Mouse (Mus musculus) spleen, adult 2 months (tissue): ENCODE measurements at regions not wholly inside any gene's neighbourhood (a gene's known extent, or its start where the extent isn't known, plus 50 kb on each side); places are given as distances from the start of the nearest gene placed in this dataset.

Source experiments
- DNase-seq, 2 experiments: peaks; one replicate each; pipeline versions ENCODE4 v3.0.0 to v3.0.0-alpha.2; 2012 to 2021; ENCODE audit warnings: low spot score in 2 of 2, low read depth in 1 of 2
- H3K27ac ChIP-seq: fragments of 200-500 bp; 2 replicates; pipeline ENCODE4 v1.5.1; 2012; ENCODE audit warnings: low read length, inconsistent platforms; ENCODE audit not compliant: insufficient read depth
- H3K27me3 ChIP-seq: fragments of 200-500 bp; 2 replicates; pipeline ENCODE4 v1.6.1; 2012; ENCODE audit warnings: mild to moderate bottlenecking, moderate library complexity, low read length, inconsistent platforms; ENCODE audit not compliant: control insufficient read depth, insufficient read depth
- H3K36me3 ChIP-seq: fragments of 200-500 bp; 2 replicates; pipeline ENCODE4 v1.6.1; 2012; ENCODE audit warnings: mild to moderate bottlenecking, low read length, inconsistent platforms; ENCODE audit not compliant: control insufficient read depth, insufficient read depth
- H3K4me1 ChIP-seq: fragments of 200-500 bp; 2 replicates; pipeline ENCODE4 v1.6.1; 2011; ENCODE audit warnings: inconsistent platforms; ENCODE audit not compliant: control insufficient read depth, insufficient read depth, insufficient read length
- H3K4me3 ChIP-seq: fragments of 200-500 bp; 2 replicates; pipeline ENCODE4 v1.5.1; 2011; ENCODE audit warnings: mild to moderate bottlenecking, inconsistent platforms; ENCODE audit not compliant: insufficient read depth, insufficient read length; ENCODE audit errors: extremely low read depth
- CTCF ChIP-seq: fragments of 200-500 bp; IDR thresholded peaks from 2 replicates; pipeline ENCODE4 v1.5.1; 2011; ENCODE audit warnings: mild to moderate bottlenecking, inconsistent platforms; ENCODE audit not compliant: insufficient read depth, insufficient read length, insufficient replicate concordance; ENCODE audit errors: extremely low read depth
- POLR2A ChIP-seq: fragments of 200-500 bp; IDR thresholded peaks from 2 replicates; pipeline ENCODE4 v1.6.1; 2011; ENCODE audit warnings: low read depth, low read length, inconsistent platforms
- WGBS: fragments of 180-500 bp; shearing (Covaris S2); methylation state at CpG from one replicate; pipeline ENCODE4 v1.1.7; 2018; 5-methylcytosine and 5-hydroxymethylcytosine counted together

DNA sequence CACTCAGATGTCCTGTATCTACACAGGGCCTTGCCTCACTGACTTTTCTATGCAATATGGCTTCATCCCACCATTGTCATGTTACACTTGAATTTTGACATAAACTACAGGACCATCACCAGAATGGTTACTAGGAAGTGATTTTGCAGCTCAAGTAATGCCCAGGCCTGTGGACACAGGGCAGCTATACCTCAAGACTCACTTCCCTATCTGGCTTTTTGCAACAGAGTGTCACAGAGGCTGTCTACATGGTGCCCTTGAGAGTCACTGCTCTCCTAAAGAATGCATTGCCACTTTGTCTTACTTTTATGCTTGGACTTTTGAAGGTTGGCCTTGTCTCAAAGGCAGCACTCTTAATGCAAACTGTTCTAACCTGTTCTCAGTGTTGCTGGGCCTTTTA, 139.7 kb downstream of the Ankrd16 start:
- no peaks in the 10 kb centered on the region for H3K27me3 ChIP-seq

DNA sequence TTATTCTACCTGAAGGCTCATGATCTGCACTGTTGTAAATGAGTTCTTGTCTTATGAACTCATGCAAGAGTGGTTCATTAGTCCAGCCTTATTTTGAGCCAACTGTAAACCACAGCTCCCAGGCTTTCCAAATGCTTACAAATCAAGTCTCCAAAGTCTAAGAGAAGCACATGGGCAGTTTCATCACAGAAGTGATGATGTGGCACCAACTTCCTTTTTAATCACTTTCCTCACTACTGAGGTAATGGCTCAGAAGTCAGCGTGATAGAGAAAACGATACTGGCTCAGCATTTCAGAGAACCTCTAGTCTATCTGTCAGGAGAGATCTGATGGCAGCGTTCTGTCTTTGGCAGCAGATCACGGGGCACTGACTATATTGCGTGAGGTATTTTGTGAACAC, 140.4 kb downstream of the Ankrd16 start:
- no peak overlapping the region for H3K27ac ChIP-seq
- no peaks in the 10 kb centered on the region for H3K4me1 ChIP-seq
- TF ChIP-seq CTCF (no peak), POLR2A (no peak)
- H3K4me3 ChIP-seq: no peak overlapping the region
- H3K27me3 ChIP-seq: no peaks in the 10 kb centered on the region
- H3K36me3 ChIP-seq: no peaks in the 10 kb centered on the region
- WGBS: 82% methylated on average over 5 of the region's 5 CpGs
- no peak for DNase-seq

More for the DNA sequence above, 139.7 kb downstream of the Ankrd16 start:
- no peak for TF ChIP-seq POLR2A
- TF ChIP-seq CTCF: no peak
- Histone ChIP-seq H3K4me3 (no peak overlapping the region), H3K27ac (no peak overlapping the region), H3K4me1 (no peaks in the 10 kb centered on the region), H3K36me3 (no peaks in the 10 kb centered on the region)
- DNase-seq: no peak

GRCm38 (mm10) chr2:11960777-11961176, 183.1 kb downstream of the Ankrd16 start:
- Histone ChIP-seq H3K27me3 (0 out of 2 replicates have a peak, but pooled peaks cover 1% of the 10 kb centered on the region), H3K4me3 (no peak overlapping the region), H3K27ac (no peak overlapping the region), H3K36me3 (no peaks in the 10 kb centered on the region), H3K4me1 (no peaks in the 10 kb centered on the region)
- WGBS: 83% methylated on average over 3 of the region's 3 CpGs
- no peak for TF ChIP-seq POLR2A
- no peak for TF ChIP-seq CTCF
- DNase-seq: no peak

DNA sequence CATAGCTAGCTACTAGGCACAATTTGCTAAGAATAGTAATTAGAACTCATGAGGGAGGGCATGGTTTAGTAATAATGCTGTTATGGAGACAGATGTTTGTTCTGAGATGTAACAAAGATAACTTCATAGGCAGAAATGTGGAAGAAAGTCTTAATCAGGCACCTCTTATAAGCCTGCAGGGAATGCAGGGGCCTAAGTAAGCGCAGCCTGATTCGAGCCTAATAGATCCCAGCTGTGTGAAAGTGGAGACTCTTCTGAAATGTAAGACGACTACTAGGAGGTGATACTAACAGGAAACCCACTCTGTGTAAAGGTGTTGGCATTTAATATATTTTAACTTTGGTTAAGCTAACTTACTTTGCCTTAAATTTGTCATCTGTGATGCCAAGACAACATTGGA, 187.7 kb downstream of the Ankrd16 start:
- 0 out of 2 replicates have a peak, but pooled peaks cover 1% of the 10 kb centered on the region for H3K27me3 ChIP-seq
- TF ChIP-seq CTCF (no peak), POLR2A (no peak)
- H3K4me3 ChIP-seq: no peak overlapping the region
- no peaks in the 10 kb centered on the region for H3K4me1 ChIP-seq
- 84% methylated on average over 3 of the region's 3 CpGs for WGBS
- no peak overlapping the region for H3K27ac ChIP-seq
- no peak for DNase-seq
- no peaks in the 10 kb centered on the region for H3K36me3 ChIP-seq

GRCm38 (mm10) chr2:11967001-11967400, 189.3 kb downstream of the Ankrd16 start:
- no peak overlapping the region for H3K4me3 ChIP-seq
- no peak for DNase-seq
- no peaks in the 10 kb centered on the region for H3K4me1 ChIP-seq
- no peak for TF ChIP-seq CTCF
- TF ChIP-seq POLR2A: no peak
- no peak overlapping the region for H3K27ac ChIP-seq
- H3K27me3 ChIP-seq: 0 out of 2 replicates have a peak, but pooled peaks cover 1% of the 10 kb centered on the region
- no peaks in the 10 kb centered on the region for H3K36me3 ChIP-seq
- WGBS: 66% methylated on average over 2 of the region's 2 CpGs

DNA sequence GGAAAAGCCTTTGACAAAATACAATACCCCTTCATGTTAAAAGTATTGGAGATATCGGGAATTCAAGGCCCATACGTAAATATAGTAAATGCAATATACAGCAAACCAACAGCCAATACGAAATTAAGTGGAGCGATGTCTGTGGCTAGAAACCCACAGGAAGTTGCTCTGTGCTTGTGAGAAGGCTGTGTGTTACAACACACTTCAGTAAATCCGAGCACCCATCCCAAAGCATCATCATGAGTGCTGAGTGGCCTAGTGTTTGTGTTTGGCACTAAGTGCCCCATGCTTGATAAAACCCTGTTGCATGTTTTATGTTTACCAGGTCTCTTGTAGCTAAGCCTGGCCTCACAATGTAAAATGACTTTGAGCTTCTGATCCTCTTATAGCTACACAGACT, 194.3 kb downstream of the Ankrd16 start:
- Histone ChIP-seq H3K4me3 (no peak overlapping the region), H3K4me1 (no peaks in the 10 kb centered on the region), H3K36me3 (no peaks in the 10 kb centered on the region), H3K27ac (no peak overlapping the region), H3K27me3 (no peaks in the 10 kb centered on the region)
- DNase-seq: no peak
- WGBS: 56% methylated on average over 5 of the region's 5 CpGs
- no peak for TF ChIP-seq POLR2A
- TF ChIP-seq CTCF: no peak

- no peak for DNase-seq
- Histone ChIP-seq H3K4me1 (no peaks in the 10 kb centered on the region; the same call in 1 of the 2 replicates), H3K4me3 (no peak overlapping the region), H3K27me3 (no peaks in the 10 kb centered on the region), H3K27ac (no peak overlapping the region), H3K36me3 (no peaks in the 10 kb centered on the region)
- no peak for TF ChIP-seq POLR2A
- 37% methylated on average over 24 of the region's 24 CpGs for WGBS
Measured at GRCm38 (mm10) chr2:12001938-12002899, 224.5 kb downstream of the Ankrd16 start.
